Mouse (Mus musculus): ENCODE measurements at regions not wholly inside any gene's neighbourhood (a gene's known extent, or its start where the extent isn't known, plus 50 kb on each side); places are given as distances from the start of the nearest gene placed in this dataset.

GRCm38 (mm10) chr1:76658228-76658627 is 856.7 kb downstream of the Epha4 start:
- no peak for DNase-seq
- no peaks in the 10 kb centered on the region for H3K36me3 ChIP-seq (replicated peaks; ENCODE audit: insufficient read depth, low read length)
- ATAC-seq, result no peak
- TF ChIP-seq CTCF (IDR thresholded peaks at IDR 0.05; ENCODE audit: low read depth), result no peak
- no peak for TF ChIP-seq EP300 (IDR thresholded peaks at IDR 0.05; ENCODE audit: low read depth)
- H3K27ac ChIP-seq (ENCODE audit: low read depth), result no peak overlapping the region
- WGBS (ENCODE audit: insufficient replicate concordance), result 76% methylated on average over 4 of the region's 4 CpGs
- no peaks in the 10 kb centered on the region for H3K4me1 ChIP-seq (ENCODE audit: insufficient read depth)
- H3K9me3 ChIP-seq (ENCODE audit: low read length), result no peaks in the 10 kb centered on the region
- no peak overlapping the region for H3K4me3 ChIP-seq (ENCODE audit: low read depth, low read length)
- H3K9ac ChIP-seq (replicated peaks), result no peak overlapping the region
- no peaks in the 10 kb centered on the region for H3K27me3 ChIP-seq (ENCODE audit: insufficient read depth, low read length)
- H3K4me2 ChIP-seq (ENCODE audit: low read depth, low read length), result no peak overlapping the region

GRCm38 (mm10) chr1:76660146-76660545 is 854.7 kb downstream of the Epha4 start:
- ATAC-seq (no peak), DNase-seq (no peak)
- Histone ChIP-seq H3K27ac (ENCODE audit: low read depth) (no peak overlapping the region), H3K36me3 (replicated peaks; ENCODE audit: insufficient read depth, low read length) (no peaks in the 10 kb centered on the region), H3K27me3 (ENCODE audit: insufficient read depth, low read length) (no peaks in the 10 kb centered on the region), H3K9me3 (ENCODE audit: low read length) (no peaks in the 10 kb centered on the region), H3K9ac (replicated peaks) (no peak overlapping the region), H3K4me3 (ENCODE audit: low read depth, low read length) (no peak overlapping the region), H3K4me2 (ENCODE audit: low read depth, low read length) (no peak overlapping the region), H3K4me1 (ENCODE audit: insufficient read depth) (no peaks in the 10 kb centered on the region)
- 84% methylated on average over 3 of the region's 3 CpGs for WGBS (ENCODE audit: insufficient replicate concordance)
- no peak for TF ChIP-seq EP300 (IDR thresholded peaks at IDR 0.05; ENCODE audit: low read depth)
- no peak for TF ChIP-seq CTCF (IDR thresholded peaks at IDR 0.05; ENCODE audit: low read depth)

GRCm38 (mm10) chr1:76664381-76664780 is 850.5 kb downstream of the Epha4 start:
- DNase-seq, result no peak
- no peak for TF ChIP-seq EP300 (IDR thresholded peaks at IDR 0.05; ENCODE audit: low read depth)
- no peak for TF ChIP-seq CTCF (IDR thresholded peaks at IDR 0.05; ENCODE audit: low read depth)

GRCm38 (mm10) chr1:76676836-76677235 is 838.1 kb downstream of the Epha4 start:
- H3K27me3 ChIP-seq (ENCODE audit: insufficient read depth, low read length), result no peaks in the 10 kb centered on the region
- no peak overlapping the region for H3K4me2 ChIP-seq (ENCODE audit: low read depth, low read length)
- no peak overlapping the region for H3K9ac ChIP-seq (replicated peaks)
- ATAC-seq (no peak), DNase-seq (no peak)
- TF ChIP-seq CTCF (IDR thresholded peaks at IDR 0.05; ENCODE audit: low read depth) (no peak), EP300 (IDR thresholded peaks at IDR 0.05; ENCODE audit: low read depth) (no peak)
- 35% methylated on average over 6 of the region's 6 CpGs for WGBS (ENCODE audit: insufficient replicate concordance)
- no peak overlapping the region for H3K27ac ChIP-seq (ENCODE audit: low read depth)
- H3K4me3 ChIP-seq (ENCODE audit: low read depth, low read length), result no peak overlapping the region
- no peaks in the 10 kb centered on the region for H3K36me3 ChIP-seq (replicated peaks; ENCODE audit: insufficient read depth, low read length)
- no peaks in the 10 kb centered on the region for H3K4me1 ChIP-seq (ENCODE audit: insufficient read depth)
- H3K9me3 ChIP-seq (ENCODE audit: low read length), result no peaks in the 10 kb centered on the region

More at GRCm38 (mm10) chr1:76664381-76664780, 850.5 kb downstream of the Epha4 start:
- no peak overlapping the region for H3K9ac ChIP-seq (replicated peaks)
- ATAC-seq, result no peak
- H3K4me2 ChIP-seq (ENCODE audit: low read depth, low read length), result no peak overlapping the region
- no peaks in the 10 kb centered on the region for H3K27me3 ChIP-seq (ENCODE audit: insufficient read depth, low read length)
- no peaks in the 10 kb centered on the region for H3K9me3 ChIP-seq (ENCODE audit: low read length)
- H3K27ac ChIP-seq (ENCODE audit: low read depth), result no peak overlapping the region
- no peak overlapping the region for H3K4me3 ChIP-seq (ENCODE audit: low read depth, low read length)
- no peaks in the 10 kb centered on the region for H3K36me3 ChIP-seq (replicated peaks; ENCODE audit: insufficient read depth, low read length)
- 70% methylated on average over 4 of the region's 4 CpGs for WGBS (ENCODE audit: insufficient replicate concordance)
- H3K4me1 ChIP-seq (ENCODE audit: insufficient read depth), result no peaks in the 10 kb centered on the region

- no peak for ATAC-seq
- 69% methylated on average over 2 of the region's 2 CpGs for WGBS (ENCODE audit: insufficient replicate concordance)
- H3K9ac ChIP-seq (replicated peaks), result no peak overlapping the region
These were observed 809.3 kb downstream of the Epha4 start for GRCm38 (mm10) chr1:76705556-76705955.

GRCm38 (mm10) chr1:76717639-76718292 is 797.1 kb downstream of the Epha4 start:
- WGBS (ENCODE audit: insufficient replicate concordance), result 80% methylated on average over 11 of the region's 11 CpGs
- H3K9me3 ChIP-seq (ENCODE audit: low read length), result no peaks in the 10 kb centered on the region
- no peak for DNase-seq
- H3K27ac ChIP-seq (ENCODE audit: low read depth), result no peak overlapping the region
- no peak overlapping the region for H3K4me3 ChIP-seq (ENCODE audit: low read depth, low read length)
- H3K36me3 ChIP-seq (replicated peaks; ENCODE audit: insufficient read depth, low read length), result no peaks in the 10 kb centered on the region
- ATAC-seq, result no peak
- H3K4me1 ChIP-seq (ENCODE audit: insufficient read depth), result no peaks in the 10 kb centered on the region
- H3K9ac ChIP-seq (replicated peaks), result no peak overlapping the region
- no peak overlapping the region for H3K4me2 ChIP-seq (ENCODE audit: low read depth, low read length)
- TF ChIP-seq CTCF (IDR thresholded peaks at IDR 0.05; ENCODE audit: low read depth) (no peak), EP300 (IDR thresholded peaks at IDR 0.05; ENCODE audit: low read depth) (no peak)
- H3K27me3 ChIP-seq (ENCODE audit: insufficient read depth, low read length), result no peaks in the 10 kb centered on the region

More at GRCm38 (mm10) chr1:76705556-76705955, 809.3 kb downstream of the Epha4 start:
- TF ChIP-seq EP300 (IDR thresholded peaks at IDR 0.05; ENCODE audit: low read depth) (no peak), CTCF (IDR thresholded peaks at IDR 0.05; ENCODE audit: low read depth) (no peak)
- H3K27me3 ChIP-seq (ENCODE audit: insufficient read depth, low read length), result no peaks in the 10 kb centered on the region
- H3K4me1 ChIP-seq (ENCODE audit: insufficient read depth), result no peaks in the 10 kb centered on the region
- H3K9me3 ChIP-seq (ENCODE audit: low read length), result no peaks in the 10 kb centered on the region
- no peak overlapping the region for H3K4me3 ChIP-seq (ENCODE audit: low read depth, low read length)
- H3K27ac ChIP-seq (ENCODE audit: low read depth), result no peak overlapping the region
- DNase-seq, result no peak
- H3K36me3 ChIP-seq (replicated peaks; ENCODE audit: insufficient read depth, low read length), result no peaks in the 10 kb centered on the region
- no peak overlapping the region for H3K4me2 ChIP-seq (ENCODE audit: low read depth, low read length)

Data from liver, postnatal 0 days (tissue).